Mouse (Mus musculus) MEL (cell line): ENCODE data around the gene Vax2. TPM values are rescaled to one million over a fixed set of nuclear protein-coding genes. Genes with fewer than 3 reads are reported as not detected.

Experiments
- DNase-seq: peaks from one replicate; pipeline ENCODE4 v3.0.0; 2011; ENCODE audit warnings: low read depth, low spot score
- H3K27ac ChIP-seq: 2 replicates; pipeline ENCODE4 v1.5.1; 2012; ENCODE audit warnings: low read depth, mild to moderate bottlenecking, control low read depth, low read length, moderate library complexity; ENCODE audit not compliant: control insufficient read depth
- H3K27me3 ChIP-seq, 2 experiments: fragments of 150-350 bp in 1 of 2; sonication (generic) in 1 of 2; 2 replicates each; pipeline ENCODE4 v1.6.1; 2012; ENCODE audit warnings: low read length in 2 of 2, mild to moderate bottlenecking in 2 of 2, improper control_type of control experiment in 1 of 2, moderate library complexity in 1 of 2; ENCODE audit not compliant: insufficient read depth in 2 of 2, control insufficient read depth in 1 of 2
- H3K36me3 ChIP-seq, 2 experiments: 2 replicates each; pipeline ENCODE4 v1.6.1; 2012 to 2014; ENCODE audit warnings: low read length in 2 of 2, improper control_type of control experiment in 1 of 2, inconsistent platforms in 1 of 2, mild to moderate bottlenecking in 1 of 2; ENCODE audit not compliant: insufficient read depth in 2 of 2, control insufficient read depth in 1 of 2
- H3K4me1 ChIP-seq, 2 experiments: fragments of 150-350 bp in 1 of 2; sonication (generic) in 1 of 2; 2 replicates each; pipeline ENCODE4 v1.6.1; 2012; ENCODE audit warnings: low read length in 2 of 2, improper control_type of control experiment in 1 of 2, mild to moderate bottlenecking in 1 of 2; ENCODE audit not compliant: insufficient read depth in 2 of 2, control insufficient read depth in 1 of 2
- H3K4me3 ChIP-seq, 2 experiments: fragments of 150-350 bp in 1 of 2; sonication (generic) in 1 of 2; 2 replicates each; pipeline ENCODE4 v1.5.1; 2012; ENCODE audit warnings: low read depth in 2 of 2, low read length in 2 of 2, mild to moderate bottlenecking in 2 of 2, moderate library complexity in 2 of 2, control low read depth in 1 of 2, improper control_type of control experiment in 1 of 2; ENCODE audit not compliant: control insufficient read depth in 1 of 2, insufficient read depth in 1 of 2
- H3K79me2 ChIP-seq: 2 replicates; pipeline ENCODE4 v1.6.1; 2012; ENCODE audit warnings: mild to moderate bottlenecking, low read length, moderate library complexity; ENCODE audit not compliant: control insufficient read depth, poor library complexity, insufficient read depth
- H3K9ac ChIP-seq: 2 replicates; pipeline ENCODE4 v1.6.1; 2012; ENCODE audit warnings: low read depth, mild to moderate bottlenecking, control low read depth, low read length, moderate library complexity; ENCODE audit not compliant: control insufficient read depth, poor library complexity, severe bottlenecking
- H3K9me3 ChIP-seq: fragments of 150-350 bp; sonication (generic); replicated peaks from 2 replicates; pipeline ENCODE4 v1.6.1; 2012; ENCODE audit warnings: mild to moderate bottlenecking, low read length, improper control_type of control experiment, moderate library complexity; ENCODE audit not compliant: insufficient read depth
- CHD1 ChIP-seq: IDR thresholded peaks from 2 replicates; pipeline ENCODE4 v1.6.1; 2012; ENCODE audit warnings: low read depth, mild to moderate bottlenecking, inconsistent platforms, low read length, improper control_type of control experiment
- CHD2 ChIP-seq: IDR thresholded peaks from 2 replicates; pipeline ENCODE4 v1.6.1; 2011; ENCODE audit warnings: low read length, improper control_type of control experiment
- E2F4 ChIP-seq: IDR thresholded peaks from 2 replicates; pipeline ENCODE4 v1.6.1; 2011; ENCODE audit warnings: low read depth, low read length, improper control_type of control experiment, borderline replicate concordance
- ELF1 ChIP-seq: IDR thresholded peaks from 2 replicates; pipeline ENCODE4 v1.6.1; 2014; ENCODE audit warnings: low read depth, mild to moderate bottlenecking, inconsistent platforms, low read length, improper control_type of control experiment, moderate library complexity
- GATA1 ChIP-seq: IDR thresholded peaks from 2 replicates; pipeline ENCODE4 v1.6.1; 2011; ENCODE audit warnings: low read depth, low read length, improper control_type of control experiment
- MAFK ChIP-seq: IDR thresholded peaks from 2 replicates; pipeline ENCODE4 v1.6.1; 2011; ENCODE audit warnings: low read depth, mild to moderate bottlenecking, low read length, improper control_type of control experiment, borderline replicate concordance
- MAX ChIP-seq: IDR thresholded peaks from 2 replicates; pipeline ENCODE4 v1.6.1; 2011; ENCODE audit warnings: low read length, improper control_type of control experiment
- MXI1 ChIP-seq: IDR thresholded peaks from 2 replicates; pipeline ENCODE4 v1.6.1; 2011; ENCODE audit warnings: mild to moderate bottlenecking, low read depth, low read length, improper control_type of control experiment
- MYB ChIP-seq: IDR thresholded peaks from 2 replicates; pipeline ENCODE4 v1.6.1; 2011; ENCODE audit warnings: mild to moderate bottlenecking, low read depth, low read length, improper control_type of control experiment
- NELFE ChIP-seq: IDR thresholded peaks from 2 replicates; pipeline ENCODE4 v1.6.1; 2011; ENCODE audit warnings: low read depth, low read length, improper control_type of control experiment
- POLR2A ChIP-seq, 2 experiments: IDR thresholded peaks; 2 replicates each; pipeline ENCODE4 v1.6.1; 2011 to 2012; ENCODE audit warnings: low read length in 2 of 2, mild to moderate bottlenecking in 2 of 2, control low read depth in 1 of 2, improper control_type of control experiment in 1 of 2, low read depth in 1 of 2, moderate library complexity in 1 of 2; ENCODE audit not compliant: control insufficient read depth in 1 of 2, insufficient read depth in 1 of 2, poor library complexity in 1 of 2
- RAD21 ChIP-seq: IDR thresholded peaks from 2 replicates; pipeline ENCODE4 v1.6.1; 2011; ENCODE audit warnings: mild to moderate bottlenecking, low read depth, low read length, improper control_type of control experiment
- SIN3A ChIP-seq: IDR thresholded peaks from 2 replicates; pipeline ENCODE4 v1.6.1; 2012; ENCODE audit warnings: low read length, improper control_type of control experiment, inconsistent platforms
- SMC3 ChIP-seq: IDR thresholded peaks from 2 replicates; pipeline ENCODE4 v1.6.1; 2011; ENCODE audit warnings: low read depth, low read length, improper control_type of control experiment
- TBP ChIP-seq: IDR thresholded peaks from 2 replicates; pipeline ENCODE4 v1.8.0; 2011; ENCODE audit warnings: low read depth, low read length, improper control_type of control experiment
- TCF12 ChIP-seq: IDR thresholded peaks from 2 replicates; pipeline ENCODE4 v1.6.1; 2014; ENCODE audit warnings: low read depth, mild to moderate bottlenecking, inconsistent platforms, low read length, improper control_type of control experiment, moderate library complexity
- USF1 ChIP-seq: IDR thresholded peaks from 2 replicates; pipeline ENCODE4 v1.6.1; 2014; ENCODE audit warnings: low read depth, mild to moderate bottlenecking, inconsistent platforms, low read length, improper control_type of control experiment, moderate library complexity
- USF2 ChIP-seq, 2 experiments: IDR thresholded peaks; 2 replicates each; pipeline ENCODE4 v1.6.1; 2011 to 2012; ENCODE audit warnings: improper control_type of control experiment in 2 of 2, low read length in 2 of 2, borderline replicate concordance in 1 of 2, inconsistent platforms in 1 of 2, low read depth in 1 of 2, mild to moderate bottlenecking in 1 of 2; ENCODE audit not compliant: insufficient read depth in 1 of 2
- ZMIZ1 ChIP-seq: IDR thresholded peaks from 2 replicates; pipeline ENCODE4 v1.6.1; 2012; ENCODE audit warnings: low read depth, mild to moderate bottlenecking, inconsistent platforms, low read length, improper control_type of control experiment, moderate library complexity
- ZNF384 ChIP-seq: IDR thresholded peaks from 2 replicates; pipeline ENCODE4 v1.6.1; 2012; ENCODE audit warnings: low read depth, mild to moderate bottlenecking, inconsistent platforms, low read length, improper control_type of control experiment
- polyA plus RNA-seq, 2 experiments: library from polyadenylated mRNA; stranded (reverse) in 1 of 2; unstranded in 1 of 2; fragments of >175 nt in 1 of 2; fragments of >200 nt in 1 of 2; gene quantifications; 2 replicates each; pipeline versions ENCODE4 v1.2.1 to v1.2.4; 2012; ENCODE audit warnings: low replicate concordance in 2 of 2, low read depth in 1 of 2; ENCODE audit not compliant: insufficient read length in 2 of 2, insufficient read depth in 1 of 2, missing spikeins in 1 of 2
- total RNA-seq: library from RNA; depleted of rRNA; stranded (reverse); fragments of 300-350 nt; gene quantifications from 2 replicates; pipeline ENCODE4 v1.2.3, GENCODE M21; 2012

The Vax2 gene
- total and polyA plus RNA-seq, 3 experiments = 0.46 to 3.2 TPM; not detected in 1

DNA sequence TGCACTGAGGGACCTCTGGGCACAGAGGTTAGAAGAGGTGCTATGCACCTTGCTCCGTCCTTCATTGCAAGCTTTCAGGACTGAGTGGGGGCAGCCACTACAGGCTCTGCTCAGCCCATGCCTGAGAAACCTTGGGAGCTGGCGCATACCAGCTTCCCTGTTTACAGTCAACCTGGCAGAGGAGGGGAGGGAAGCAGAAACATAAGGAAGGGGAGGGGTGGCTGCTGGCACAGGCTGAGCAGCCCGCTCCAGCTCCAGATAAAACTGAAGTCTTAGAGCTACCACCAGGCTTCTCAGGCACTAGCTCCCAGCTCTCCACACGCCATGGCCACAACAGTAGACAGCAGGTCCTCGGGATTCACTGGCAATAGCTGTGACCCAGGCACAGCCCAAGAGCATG is 31.7 kb downstream of the Vax2 start, which contains the start of gene Atp6v1b1:
TSS of gene Atp6v1b1 (plus strand) at position 230 of the 400 bp plus-strand sequence.
- H3K27me3 ChIP-seq = no peaks in the 10 kb centered on the region; a peak in 1 of 4 replicates
- H3K9ac ChIP-seq = no peak within 1 kb of the TSS
- no peak within 1 kb of the TSS for H3K4me3 ChIP-seq
- no peak for TF ChIP-seq TBP
- no peak for TF ChIP-seq MYB
- TF ChIP-seq ZNF384 = no peak
- TF ChIP-seq MAFK = no peak
- no peak for TF ChIP-seq NELFE
- TF ChIP-seq TCF12 = no peak
- TF ChIP-seq CHD1 = no peak
- TF ChIP-seq SIN3A = no peak
- no peak for TF ChIP-seq CHD2
- TF ChIP-seq, all 39 proteins: peak for 0
- no peaks in the 10 kb centered on the region for H3K36me3 ChIP-seq
- H3K9me3 ChIP-seq = no peaks in the 10 kb centered on the region
- no peak for DNase-seq
- no peaks in the 10 kb centered on the region for H3K4me1 ChIP-seq
- no peak within 1 kb of the TSS for H3K27ac ChIP-seq
- H3K79me2 ChIP-seq = no peaks in the 10 kb centered on the region

DNA sequence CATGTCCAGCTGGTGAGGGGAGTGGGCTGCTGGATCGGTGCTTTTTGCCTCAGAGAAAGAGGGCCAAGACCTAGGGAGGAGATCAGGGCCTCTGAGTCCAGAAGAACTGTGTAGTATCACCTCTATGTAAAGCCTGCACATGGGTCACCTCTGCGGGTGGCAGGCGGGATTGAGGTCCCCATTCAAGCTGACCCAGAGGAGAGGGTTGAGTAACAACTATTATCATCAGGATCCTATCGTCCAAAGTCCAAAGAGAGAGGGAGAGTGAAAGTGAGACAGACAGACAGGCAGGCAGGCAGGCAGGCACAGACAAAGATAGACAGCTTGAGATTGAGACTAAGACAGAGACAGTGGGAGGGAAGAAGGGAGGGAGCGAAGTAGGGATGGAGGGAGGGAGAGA is 32.1 kb downstream of the Vax2 start:
- no peaks in the 10 kb centered on the region for H3K36me3 ChIP-seq
- H3K4me3 ChIP-seq = no peak overlapping the region
- no peaks in the 10 kb centered on the region for H3K79me2 ChIP-seq
- H3K27ac ChIP-seq = no peak overlapping the region
- DNase-seq = no peak
- no peaks in the 10 kb centered on the region for H3K9me3 ChIP-seq
- no peaks in the 10 kb centered on the region for H3K4me1 ChIP-seq
- TF ChIP-seq MAX (no peak), E2F4 (no peak), GATA1 (no peak), ELF1 (no peak), USF2 (IDR thresholded peaks at IDR 0.05; ENCODE audit: borderline replicate concordance in 1 of 2, insufficient read depth in 1 of 2, low read depth in 1 of 2, low read length in 2 of 2) (no peak), NELFE (no peak), RAD21 (no peak), ZNF384 (no peak), ZMIZ1 (no peak), USF1 (no peak), TBP (no peak), MXI1 (no peak), MYB (no peak), SMC3 (no peak), POLR2A (IDR thresholded peaks at IDR 0.05; ENCODE audit: control insufficient read depth in 1 of 2, insufficient read depth in 1 of 2, low read depth in 1 of 2, low read length in 2 of 2, poor library complexity in 1 of 2) (no peak)
- TF ChIP-seq, all 39 proteins: peak for 0
- Histone ChIP-seq H3K9ac (no peak overlapping the region), H3K27me3 (no peaks in the 10 kb centered on the region; a peak in 1 of 4 replicates)
